Mouse (Mus musculus): ENCODE measurements at regions not wholly inside any gene's neighbourhood (a gene's known extent, or its start where the extent isn't known, plus 50 kb on each side); places are given as distances from the start of the nearest gene placed in this dataset.

- Histone ChIP-seq H3K36me3 (no peaks in the 10 kb centered on the region), H3K4me3 (no peak overlapping the region), H3K27me3 (ENCODE audit: low read depth, poor library complexity, severe bottlenecking) (no peaks in the 10 kb centered on the region), H3K9me3 (replicated peaks) (no peaks in the 10 kb centered on the region), H3K27ac (replicated peaks) (no peak overlapping the region), H3K4me1 (no peaks in the 10 kb centered on the region)
- DNase-seq (ENCODE audit: low spot score): no peak
- 88% methylated on average over 3 of the region's 3 CpGs for WGBS
These were observed 124.6 kb downstream of the Atp23 start for GRCm38 (mm10) chr10:126776603-126777002.

- no peak for DNase-seq (ENCODE audit: low spot score)
- no peaks in the 10 kb centered on the region for H3K27me3 ChIP-seq (ENCODE audit: low read depth, poor library complexity, severe bottlenecking)
- no peaks in the 10 kb centered on the region for H3K9me3 ChIP-seq (replicated peaks)
- H3K4me3 ChIP-seq: no peak overlapping the region
- H3K4me1 ChIP-seq: no peaks in the 10 kb centered on the region
- H3K36me3 ChIP-seq: no peaks in the 10 kb centered on the region
- H3K27ac ChIP-seq (replicated peaks): no peak overlapping the region
- 87% methylated on average over 13 of the region's 13 CpGs for WGBS
These were observed 125.2 kb downstream of the Atp23 start for GRCm38 (mm10) chr10:126775946-126776345.

- Histone ChIP-seq H3K4me1 (no peaks in the 10 kb centered on the region), H3K36me3 (no peaks in the 10 kb centered on the region), H3K27me3 (ENCODE audit: low read depth, poor library complexity, severe bottlenecking) (no peaks in the 10 kb centered on the region), H3K27ac (replicated peaks) (no peak overlapping the region), H3K4me3 (no peak overlapping the region), H3K9me3 (replicated peaks) (no peaks in the 10 kb centered on the region)
- no peak for DNase-seq (ENCODE audit: low spot score)
- WGBS: 85% methylated on average over 6 of the region's 6 CpGs
These were observed 130.6 kb downstream of the Atp23 start for GRCm38 (mm10) chr10:126770446-126771020.

- WGBS: 86% methylated on average over 2 of the region's 2 CpGs
- Histone ChIP-seq H3K9me3 (replicated peaks) (no peaks in the 10 kb centered on the region), H3K27ac (replicated peaks) (no peak overlapping the region), H3K4me1 (no peaks in the 10 kb centered on the region), H3K27me3 (ENCODE audit: low read depth, poor library complexity, severe bottlenecking) (no peaks in the 10 kb centered on the region), H3K36me3 (no peaks in the 10 kb centered on the region), H3K4me3 (no peak overlapping the region)
- DNase-seq (ENCODE audit: low spot score): no peak
These were observed 135.5 kb downstream of the Atp23 start for GRCm38 (mm10) chr10:126765648-126766047.

GRCm38 (mm10) chr10:126764740-126765139 is 136.4 kb downstream of the Atp23 start:
- no peaks in the 10 kb centered on the region for H3K4me1 ChIP-seq
- H3K27ac ChIP-seq (replicated peaks): no peak overlapping the region
- H3K27me3 ChIP-seq (ENCODE audit: low read depth, poor library complexity, severe bottlenecking): no peaks in the 10 kb centered on the region
- H3K36me3 ChIP-seq: no peaks in the 10 kb centered on the region
- H3K9me3 ChIP-seq (replicated peaks): no peaks in the 10 kb centered on the region
- DNase-seq (ENCODE audit: low spot score): no peak
- no peak overlapping the region for H3K4me3 ChIP-seq
- 75% methylated on average over 8 of the region's 8 CpGs for WGBS

- H3K27ac ChIP-seq (replicated peaks): no peak overlapping the region
- H3K9me3 ChIP-seq (replicated peaks): no peaks in the 10 kb centered on the region
- DNase-seq (ENCODE audit: low spot score): no peak
- H3K27me3 ChIP-seq (ENCODE audit: low read depth, poor library complexity, severe bottlenecking): no peaks in the 10 kb centered on the region
- no peak overlapping the region for H3K4me3 ChIP-seq
- no peaks in the 10 kb centered on the region for H3K4me1 ChIP-seq
- 80% methylated on average over 5 of the region's 5 CpGs for WGBS
- no peaks in the 10 kb centered on the region for H3K36me3 ChIP-seq
These were observed 137.2 kb downstream of the Atp23 start for GRCm38 (mm10) chr10:126763976-126764375.

- H3K27ac ChIP-seq (replicated peaks): no peak overlapping the region
- H3K9me3 ChIP-seq (replicated peaks): no peaks in the 10 kb centered on the region
- no peaks in the 10 kb centered on the region for H3K4me1 ChIP-seq
- H3K36me3 ChIP-seq: no peaks in the 10 kb centered on the region
- DNase-seq (ENCODE audit: low spot score): no peak
- H3K27me3 ChIP-seq (ENCODE audit: low read depth, poor library complexity, severe bottlenecking): no peaks in the 10 kb centered on the region
- 87% methylated on average over 7 of the region's 7 CpGs for WGBS
- H3K4me3 ChIP-seq: no peak overlapping the region
These were observed 142.5 kb downstream of the Atp23 start for GRCm38 (mm10) chr10:126758682-126759081.

- no peak for DNase-seq (ENCODE audit: low spot score)
- WGBS: 84% methylated on average over 6 of the region's 6 CpGs
- H3K36me3 ChIP-seq: no peaks in the 10 kb centered on the region
- no peaks in the 10 kb centered on the region for H3K4me1 ChIP-seq
- H3K27me3 ChIP-seq (ENCODE audit: low read depth, poor library complexity, severe bottlenecking): no peaks in the 10 kb centered on the region
- no peaks in the 10 kb centered on the region for H3K9me3 ChIP-seq (replicated peaks)
- H3K27ac ChIP-seq (replicated peaks): no peak overlapping the region
- no peak overlapping the region for H3K4me3 ChIP-seq
These were observed 148.0 kb downstream of the Atp23 start for GRCm38 (mm10) chr10:126753201-126753600.

GRCm38 (mm10) chr10:126752699-126753098 is 148.5 kb downstream of the Atp23 start:
- no peak for DNase-seq (ENCODE audit: low spot score)
- Histone ChIP-seq H3K4me3 (no peak overlapping the region), H3K27ac (replicated peaks) (no peak overlapping the region), H3K36me3 (no peaks in the 10 kb centered on the region), H3K27me3 (ENCODE audit: low read depth, poor library complexity, severe bottlenecking) (no peaks in the 10 kb centered on the region), H3K9me3 (replicated peaks) (no peaks in the 10 kb centered on the region), H3K4me1 (no peaks in the 10 kb centered on the region)
- WGBS: 63% methylated on average over 11 of the region's 11 CpGs

- no peaks in the 10 kb centered on the region for H3K4me1 ChIP-seq
- DNase-seq (ENCODE audit: low spot score): no peak
- no peak overlapping the region for H3K4me3 ChIP-seq
- no peaks in the 10 kb centered on the region for H3K9me3 ChIP-seq (replicated peaks)
- WGBS: 79% methylated on average over 17 of the region's 17 CpGs
- no peaks in the 10 kb centered on the region for H3K27me3 ChIP-seq (ENCODE audit: low read depth, poor library complexity, severe bottlenecking)
- no peak overlapping the region for H3K27ac ChIP-seq (replicated peaks)
- H3K36me3 ChIP-seq: no peaks in the 10 kb centered on the region
These were observed 152.3 kb downstream of the Atp23 start for GRCm38 (mm10) chr10:126748696-126749466.

GRCm38 (mm10) chr10:126734661-126735060 is 166.5 kb downstream of the Atp23 start:
- Histone ChIP-seq H3K27ac (replicated peaks) (no peak overlapping the region), H3K9me3 (replicated peaks) (no peaks in the 10 kb centered on the region), H3K27me3 (ENCODE audit: low read depth, poor library complexity, severe bottlenecking) (no peaks in the 10 kb centered on the region), H3K36me3 (no peaks in the 10 kb centered on the region), H3K4me3 (no peak overlapping the region), H3K4me1 (no peaks in the 10 kb centered on the region)
- WGBS: 79% methylated on average over 2 of the region's 2 CpGs
- no peak for DNase-seq (ENCODE audit: low spot score)

- no peak overlapping the region for H3K27ac ChIP-seq (replicated peaks)
- 90% methylated on average over 4 of the region's 4 CpGs for WGBS
- H3K4me3 ChIP-seq: no peak overlapping the region
- H3K4me1 ChIP-seq: no peaks in the 10 kb centered on the region
- no peaks in the 10 kb centered on the region for H3K27me3 ChIP-seq (ENCODE audit: low read depth, poor library complexity, severe bottlenecking)
- DNase-seq (ENCODE audit: low spot score): no peak
- no peaks in the 10 kb centered on the region for H3K9me3 ChIP-seq (replicated peaks)
- no peaks in the 10 kb centered on the region for H3K36me3 ChIP-seq
These were observed 173.3 kb downstream of the Atp23 start for GRCm38 (mm10) chr10:126727840-126728239.

GRCm38 (mm10) chr10:126717961-126718360 is 183.2 kb downstream of the Atp23 start:
- Histone ChIP-seq H3K4me3 (no peak overlapping the region), H3K27me3 (ENCODE audit: low read depth, poor library complexity, severe bottlenecking) (no peaks in the 10 kb centered on the region), H3K27ac (replicated peaks) (no peak overlapping the region), H3K36me3 (no peaks in the 10 kb centered on the region), H3K4me1 (no peaks in the 10 kb centered on the region), H3K9me3 (replicated peaks) (no peaks in the 10 kb centered on the region)
- WGBS: 82% methylated on average over 2 of the region's 2 CpGs
- no peak for DNase-seq (ENCODE audit: low spot score)
